Mouse (Mus musculus): ENCODE results near the gene Gpc6. TPM values are rescaled to one million over a fixed set of nuclear protein-coding genes. Genes with fewer than 3 reads are reported as not detected.

Gene Gpc6
- total RNA-seq, 2 experiments from 2014 or later = 1.2 TPM; not detected in 1

DNA sequence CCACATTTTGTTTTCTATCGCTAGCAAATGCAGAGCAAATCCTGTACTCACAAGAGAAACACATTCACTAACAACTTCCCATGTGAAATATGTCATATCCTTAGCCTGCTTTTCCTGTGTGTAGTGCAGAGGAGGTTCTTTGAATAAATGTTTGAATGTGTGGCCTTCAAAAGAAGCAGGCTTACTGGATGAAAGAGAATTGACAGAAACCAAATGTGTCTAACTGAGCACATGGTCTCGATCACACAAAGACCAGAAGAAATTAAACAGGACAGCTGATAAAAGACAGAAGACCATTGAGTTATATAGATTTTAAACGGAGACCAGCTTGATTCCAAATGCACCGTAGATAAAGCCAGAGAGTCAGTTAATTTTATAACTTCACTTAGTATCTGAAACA, 726.2 kb downstream of the Gpc6 start:
- no peak for ATAC-seq (replicated peaks; ENCODE audit: low FRiP score, low TSS enrichment, poor library complexity, severe bottlenecking)

DNA sequence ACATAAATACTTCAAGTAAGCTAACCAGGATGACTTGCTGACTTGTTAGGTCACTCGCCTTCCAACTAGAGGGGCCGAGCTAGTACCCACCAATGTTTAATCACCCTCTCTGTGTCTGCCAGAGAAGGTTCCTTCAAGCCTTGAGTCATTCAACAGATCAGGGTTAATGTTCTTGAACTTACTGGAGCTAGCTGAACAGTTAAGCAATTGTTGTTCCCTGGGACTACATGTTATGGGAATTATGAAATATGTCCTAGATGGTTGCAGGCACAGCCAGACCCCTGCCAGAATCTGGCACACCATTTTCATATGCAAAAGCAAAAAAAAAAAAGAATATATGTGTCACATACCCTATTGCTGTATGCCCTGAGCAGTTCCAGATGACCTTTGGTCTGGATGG, 726.8 kb downstream of the Gpc6 start:
- ATAC-seq (replicated peaks; ENCODE audit: low FRiP score, low TSS enrichment, poor library complexity, severe bottlenecking) = no peak

DNA sequence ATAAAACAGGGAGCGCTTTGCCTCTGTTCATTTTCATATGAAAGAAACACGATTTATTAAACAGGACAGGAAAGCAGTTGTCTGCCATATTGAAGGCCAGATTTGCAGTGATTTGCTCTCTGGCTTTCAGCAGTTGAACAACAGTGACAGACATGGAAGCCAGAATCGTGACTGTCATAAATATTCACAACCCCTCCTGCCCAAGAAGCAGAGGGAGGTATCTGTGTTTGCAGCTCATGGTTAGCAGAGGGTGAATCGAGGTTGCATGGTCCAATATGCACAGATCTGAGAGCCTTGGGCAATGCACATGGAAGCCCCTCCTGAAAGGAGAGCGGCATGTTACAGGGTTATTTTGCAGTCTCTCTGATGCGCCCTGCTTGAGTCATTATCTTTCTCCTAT, 730.3 kb downstream of the Gpc6 start:
- ATAC-seq (replicated peaks; ENCODE audit: low FRiP score, low TSS enrichment, poor library complexity, severe bottlenecking) = no peak

DNA sequence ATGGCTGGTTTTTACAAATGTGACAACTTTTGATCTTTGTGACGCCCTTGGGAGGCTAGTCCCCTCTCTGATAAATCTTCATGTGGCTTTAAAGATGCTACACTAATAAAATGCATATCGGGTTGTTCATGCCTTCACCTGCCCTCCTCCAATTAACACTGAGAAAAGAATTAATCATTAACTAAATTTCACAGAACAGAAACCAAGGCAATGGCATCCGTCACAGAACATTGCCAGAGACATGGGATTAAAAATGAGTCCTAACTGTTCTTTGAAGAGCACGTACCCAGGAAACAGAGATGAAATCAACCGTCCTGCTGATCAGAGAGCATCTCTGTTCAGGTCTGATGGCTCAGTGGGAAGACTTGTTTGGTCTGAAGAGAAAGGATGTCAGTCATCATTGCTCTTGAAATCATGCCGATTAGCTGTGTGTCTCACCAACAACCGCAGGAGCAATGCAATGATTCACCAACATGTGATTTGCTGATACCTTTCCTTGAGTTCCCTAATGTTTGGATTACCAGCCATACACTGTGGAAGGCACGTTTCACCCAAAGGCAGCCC, 734.2 kb downstream of the Gpc6 start:
- ATAC-seq (replicated peaks; ENCODE audit: low FRiP score, low TSS enrichment, poor library complexity, severe bottlenecking) = no peak

DNA sequence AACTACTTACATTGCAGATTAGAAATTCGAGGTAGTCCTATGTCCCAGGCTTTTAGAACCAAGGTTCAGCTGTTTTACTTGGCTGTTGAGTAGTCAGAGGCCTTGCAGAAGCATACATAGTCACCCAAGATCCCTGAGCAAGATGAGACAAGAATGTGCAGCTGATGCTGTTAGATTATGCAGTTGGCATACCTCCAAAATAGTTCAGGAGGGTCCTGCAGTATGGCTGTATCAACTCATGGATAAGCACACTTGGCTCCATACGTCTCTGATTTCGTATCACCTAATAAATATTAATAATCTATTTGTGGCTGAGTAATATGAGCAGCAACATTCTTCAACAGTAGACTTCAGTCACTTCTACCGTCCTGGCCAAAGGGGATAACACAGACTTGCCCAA, 737.1 kb downstream of the Gpc6 start:
- ATAC-seq (replicated peaks; ENCODE audit: low FRiP score, low TSS enrichment, poor library complexity, severe bottlenecking) = no peak

DNA sequence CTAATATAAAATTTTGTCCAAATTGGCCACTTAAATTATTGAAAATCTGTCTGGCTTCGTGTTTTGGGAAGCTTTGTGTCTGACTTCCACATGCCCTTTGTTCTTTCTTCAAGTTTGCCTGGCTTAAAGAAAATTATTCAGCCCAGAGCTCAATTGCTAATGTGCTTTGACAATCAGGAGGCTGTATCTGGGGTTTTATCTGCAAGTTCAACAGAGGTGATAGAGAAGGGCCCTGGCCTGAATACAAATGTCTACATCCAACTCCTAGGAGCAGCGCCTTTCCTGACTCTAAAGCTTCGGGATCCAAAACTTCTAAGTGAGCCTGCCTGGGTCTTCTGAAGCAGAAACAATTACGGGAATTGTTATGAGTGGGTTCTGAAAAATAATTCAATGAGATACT, 739.7 kb downstream of the Gpc6 start:
- no peak for ATAC-seq (replicated peaks; ENCODE audit: low FRiP score, low TSS enrichment, poor library complexity, severe bottlenecking)

DNA sequence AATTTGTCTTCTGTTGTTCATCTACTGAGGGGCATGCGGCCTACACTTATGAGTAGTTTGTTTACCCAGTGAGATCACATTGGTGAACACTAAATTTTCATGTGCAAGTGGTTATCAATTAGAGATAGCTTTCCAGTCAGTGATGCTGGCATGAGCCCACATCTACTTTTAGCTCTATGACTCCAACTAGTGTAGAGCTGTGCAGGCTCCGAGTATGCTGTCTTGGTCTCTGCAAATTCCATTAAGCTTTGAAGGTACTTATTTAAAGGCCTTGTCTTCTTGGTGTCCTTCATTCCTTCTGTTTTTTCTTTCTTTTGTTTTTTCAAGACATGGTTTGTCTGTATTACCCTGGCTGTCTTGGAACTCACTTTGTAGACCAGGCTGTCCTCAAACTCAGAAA, 741.0 kb downstream of the Gpc6 start:
- no peak for ATAC-seq (replicated peaks; ENCODE audit: low FRiP score, low TSS enrichment, poor library complexity, severe bottlenecking)

DNA sequence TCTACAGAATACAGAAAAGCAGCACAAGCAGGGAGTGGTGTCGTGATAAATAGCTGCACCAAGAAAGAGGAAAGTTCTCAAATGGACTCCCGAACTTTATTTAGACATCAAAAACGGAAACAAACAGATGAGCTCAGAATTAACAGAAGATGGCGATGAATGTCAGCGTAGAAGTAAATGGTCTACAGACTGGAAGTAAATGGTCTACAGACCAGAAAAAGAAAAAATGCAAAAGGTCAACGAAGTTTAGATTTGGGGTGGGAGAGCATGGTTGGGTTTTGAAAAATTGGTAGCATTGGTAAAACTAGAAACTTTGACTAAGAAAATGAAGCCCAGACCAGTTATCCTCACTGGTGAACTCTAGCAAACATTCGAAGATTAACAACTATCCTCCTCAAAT, 748.4 kb downstream of the Gpc6 start:
- ATAC-seq (replicated peaks; ENCODE audit: low FRiP score, low TSS enrichment, poor library complexity, severe bottlenecking) = no peak

DNA sequence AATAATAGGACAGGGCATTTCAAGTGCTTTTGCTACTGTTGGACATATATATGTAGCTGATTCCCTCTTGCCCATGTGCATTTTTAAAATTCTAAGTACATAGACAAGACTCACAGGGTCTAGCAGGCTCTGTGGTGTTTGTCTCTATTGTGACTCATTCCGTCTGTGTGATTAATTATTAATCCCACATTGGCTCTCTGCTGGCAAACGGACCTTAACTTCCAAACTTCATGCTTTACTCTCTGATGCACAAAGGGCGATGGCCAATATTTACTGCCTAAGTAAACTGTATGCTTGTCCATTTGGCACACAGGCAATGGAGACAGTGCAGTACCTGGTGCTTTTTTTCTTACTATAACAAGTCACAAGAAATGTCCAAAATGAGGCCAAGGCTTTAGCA, 749.4 kb downstream of the Gpc6 start:
- ATAC-seq (replicated peaks; ENCODE audit: low FRiP score, low TSS enrichment, poor library complexity, severe bottlenecking) = no peak

DNA sequence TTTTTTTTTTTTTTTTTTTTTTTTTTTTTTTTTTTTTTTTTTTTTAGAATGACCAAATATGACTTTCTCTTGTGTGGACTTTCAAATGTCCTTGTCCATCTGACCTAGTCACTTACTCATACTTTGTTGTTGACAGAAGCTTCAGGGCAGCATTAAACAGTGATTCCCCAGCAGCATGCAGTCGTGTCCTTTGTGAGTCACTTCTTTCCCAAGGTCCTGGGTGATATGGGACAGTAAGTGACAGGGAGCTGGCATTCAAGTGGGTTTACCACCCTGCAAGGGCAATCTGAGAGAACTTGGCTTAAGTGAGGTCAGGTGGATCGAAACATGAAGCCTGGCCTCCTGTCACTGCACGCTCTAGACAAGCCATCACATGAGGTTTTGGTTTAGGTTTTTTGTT, 754.8 kb downstream of the Gpc6 start:
- ATAC-seq (replicated peaks; ENCODE audit: low FRiP score, low TSS enrichment, poor library complexity, severe bottlenecking) = no peak

DNA sequence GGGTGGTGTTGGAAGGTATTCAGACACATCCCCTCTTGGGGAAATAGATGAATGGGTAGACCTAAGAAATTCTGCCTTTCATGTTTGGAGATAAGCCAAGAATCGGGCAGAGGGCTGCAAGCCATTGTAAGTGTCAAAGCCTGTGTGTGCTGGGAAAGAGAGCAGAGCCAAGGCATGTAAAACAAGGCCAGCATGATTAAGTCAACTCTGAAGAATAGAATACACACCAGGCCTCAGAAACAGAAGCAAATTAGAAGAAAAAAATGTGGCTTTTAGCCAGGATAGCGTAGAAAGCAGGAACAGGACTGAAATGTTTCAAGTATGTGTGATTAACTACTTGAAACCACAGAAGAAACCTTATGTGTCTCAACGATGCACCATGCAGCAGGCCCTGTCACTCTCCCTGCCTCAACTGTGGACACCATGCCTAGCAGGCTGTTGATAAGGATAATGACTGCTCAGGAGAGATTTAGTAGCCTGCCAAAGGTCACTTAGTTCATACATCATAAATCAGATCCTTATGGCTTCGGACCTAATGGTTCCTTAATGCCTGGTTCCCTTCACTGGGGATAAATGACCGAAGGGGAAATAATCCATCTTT, 756.3 kb downstream of the Gpc6 start:
- no peak for ATAC-seq (replicated peaks; ENCODE audit: low FRiP score, low TSS enrichment, poor library complexity, severe bottlenecking)

DNA sequence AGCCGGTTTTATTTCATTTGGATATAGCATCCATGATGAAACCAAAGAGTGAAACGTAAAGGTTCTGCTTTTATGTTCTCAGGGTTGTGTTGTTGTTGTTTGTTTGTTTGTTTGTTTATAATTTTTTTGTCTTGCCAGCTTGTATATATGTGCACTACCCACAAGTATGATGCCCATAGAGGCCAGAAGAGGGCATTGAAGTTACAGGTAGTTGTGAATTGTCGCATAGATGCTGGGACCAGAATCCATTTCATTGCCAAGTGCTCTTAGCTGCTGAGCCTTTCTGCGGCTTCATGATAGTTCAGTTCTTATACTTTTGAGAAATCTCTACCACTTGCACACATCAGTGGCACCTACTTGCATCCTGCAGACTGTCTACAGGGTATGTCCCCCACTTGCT, 758.0 kb downstream of the Gpc6 start:
- no peak for ATAC-seq (replicated peaks; ENCODE audit: low FRiP score, low TSS enrichment, poor library complexity, severe bottlenecking)

DNA sequence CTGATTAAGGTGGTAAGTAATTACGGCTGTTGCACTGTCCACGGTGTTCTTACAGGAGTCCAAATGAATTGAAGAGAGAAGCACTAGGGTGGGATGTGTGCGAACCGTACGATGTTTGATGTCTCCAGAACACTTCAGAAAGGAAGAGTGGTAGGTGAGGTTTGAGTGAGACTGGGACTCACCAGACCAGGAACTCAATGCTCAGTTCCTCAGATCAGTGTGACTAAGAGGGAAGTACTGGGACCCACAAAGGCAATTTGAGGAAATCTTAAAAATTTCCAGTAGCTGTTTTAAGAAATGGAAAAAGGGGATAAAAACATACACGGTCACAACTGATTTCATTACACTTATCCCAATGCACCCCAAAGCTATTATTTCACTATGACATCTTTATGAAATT, 764.7 kb downstream of the Gpc6 start:
- no peak for ATAC-seq (replicated peaks; ENCODE audit: low FRiP score, low TSS enrichment, poor library complexity, severe bottlenecking)

DNA sequence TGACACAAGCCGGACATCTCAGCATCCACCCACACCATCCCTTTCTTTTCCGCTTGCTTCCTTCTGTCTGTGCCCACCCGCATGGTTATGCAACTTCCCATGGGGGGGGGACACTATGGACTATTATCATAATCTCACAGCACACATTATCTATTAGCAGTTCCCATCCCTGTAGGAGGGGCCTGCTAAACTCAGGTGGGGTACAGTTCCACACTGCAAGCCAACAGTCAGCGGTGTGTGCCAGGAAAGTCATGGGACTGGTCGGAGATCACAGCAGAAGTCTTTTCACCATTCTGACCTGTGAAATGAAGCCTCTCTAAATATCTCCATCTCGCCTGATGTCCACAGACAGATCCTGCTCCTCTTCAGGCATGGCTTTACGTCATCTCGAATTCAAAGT, 770.5 kb downstream of the Gpc6 start:
- ATAC-seq (replicated peaks; ENCODE audit: low FRiP score, low TSS enrichment, poor library complexity, severe bottlenecking) = no peak

DNA sequence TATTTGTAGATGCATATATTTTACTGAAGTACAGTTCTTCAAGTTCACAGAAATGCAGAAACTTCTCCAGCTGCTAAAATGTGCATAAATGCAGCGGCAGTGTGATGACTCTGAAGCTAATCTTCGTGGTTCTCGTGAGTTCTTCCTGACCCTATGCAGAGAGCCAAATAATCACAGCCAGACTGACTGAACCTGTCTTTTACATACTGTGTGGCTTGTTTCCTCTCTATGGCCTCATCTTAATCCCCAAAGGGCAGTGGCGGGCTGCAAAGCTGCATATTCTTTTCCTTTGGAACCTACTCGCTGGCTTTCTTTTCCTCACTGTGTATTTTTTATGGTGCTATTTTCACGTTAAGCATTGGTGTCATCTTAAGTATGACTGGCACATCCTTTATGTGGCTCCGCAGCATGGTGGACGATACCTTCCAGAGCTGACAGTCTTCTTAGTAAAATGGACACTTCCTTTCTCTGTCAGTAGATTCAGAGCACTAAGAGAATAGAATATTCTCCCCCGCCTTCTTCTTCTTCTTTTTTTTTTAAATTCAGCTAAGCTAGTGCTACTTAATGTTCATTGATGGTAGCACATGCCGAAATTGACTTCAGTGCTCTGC, 775.7 kb downstream of the Gpc6 start:
- ATAC-seq (replicated peaks; ENCODE audit: low FRiP score, low TSS enrichment, poor library complexity, severe bottlenecking) = no peak

DNA sequence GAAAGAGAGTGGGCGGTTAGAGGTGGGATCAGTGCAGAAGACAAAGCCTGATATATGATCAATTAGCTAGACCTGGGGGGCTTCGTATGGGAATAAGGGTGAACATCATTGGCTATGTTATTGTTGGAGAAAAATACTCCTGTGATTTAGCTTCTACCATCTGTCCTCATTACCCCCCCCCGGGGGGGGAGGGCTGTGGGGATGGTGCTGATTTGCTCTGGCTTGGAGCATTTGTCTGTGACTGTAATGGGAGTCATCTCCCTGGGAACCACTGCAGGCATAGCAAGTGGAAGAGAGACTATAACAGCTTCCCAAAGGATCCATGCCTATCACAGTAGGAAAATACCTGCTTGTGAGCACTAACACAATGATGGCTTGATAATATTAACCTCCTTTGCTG, 783.7 kb downstream of the Gpc6 start:
- ATAC-seq (replicated peaks; ENCODE audit: low FRiP score, low TSS enrichment, poor library complexity, severe bottlenecking) = no peak

DNA sequence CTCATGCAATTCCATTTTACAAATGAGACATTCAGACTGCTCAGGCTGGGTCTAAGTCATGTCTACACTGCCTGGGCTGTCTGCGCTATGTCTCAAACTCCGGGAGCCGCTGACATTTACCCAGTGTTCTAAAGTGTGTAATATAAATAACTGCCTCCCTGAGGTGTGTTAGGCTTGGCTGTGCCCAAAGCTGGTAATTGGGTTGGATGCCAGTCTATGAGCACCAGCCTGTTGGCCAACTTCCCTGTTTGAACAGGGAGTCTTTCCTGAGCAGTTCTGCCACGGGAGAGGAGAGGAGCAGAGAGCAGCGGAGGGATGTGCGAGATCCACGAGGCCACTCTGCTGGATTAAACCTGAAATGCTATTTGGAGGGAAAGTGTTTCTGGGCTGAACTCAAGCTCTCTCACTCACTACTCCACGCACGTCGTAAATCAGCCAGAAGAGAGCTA, 785.4 kb downstream of the Gpc6 start:
- no peak for ATAC-seq (replicated peaks; ENCODE audit: low FRiP score, low TSS enrichment, poor library complexity, severe bottlenecking)

DNA sequence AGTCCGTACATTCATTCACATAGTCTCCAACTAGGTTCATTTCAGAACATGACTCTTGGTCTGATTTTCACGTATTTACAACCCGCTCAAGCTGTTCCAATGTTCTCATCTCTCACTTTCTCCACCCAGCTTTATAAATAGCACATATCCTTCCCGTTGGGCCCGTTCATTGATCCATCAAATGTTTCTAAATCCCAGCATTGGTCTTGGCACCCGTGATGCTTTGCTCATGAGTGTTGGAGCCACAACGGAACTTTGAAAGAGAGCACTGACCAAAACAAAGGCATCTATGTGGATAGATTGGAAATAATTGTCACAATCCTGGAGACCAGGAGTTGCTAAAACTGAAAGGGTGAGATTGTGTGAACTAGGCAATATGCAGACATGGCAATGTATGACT, 787.2 kb downstream of the Gpc6 start:
- ATAC-seq (replicated peaks; ENCODE audit: low FRiP score, low TSS enrichment, poor library complexity, severe bottlenecking) = no peak

DNA sequence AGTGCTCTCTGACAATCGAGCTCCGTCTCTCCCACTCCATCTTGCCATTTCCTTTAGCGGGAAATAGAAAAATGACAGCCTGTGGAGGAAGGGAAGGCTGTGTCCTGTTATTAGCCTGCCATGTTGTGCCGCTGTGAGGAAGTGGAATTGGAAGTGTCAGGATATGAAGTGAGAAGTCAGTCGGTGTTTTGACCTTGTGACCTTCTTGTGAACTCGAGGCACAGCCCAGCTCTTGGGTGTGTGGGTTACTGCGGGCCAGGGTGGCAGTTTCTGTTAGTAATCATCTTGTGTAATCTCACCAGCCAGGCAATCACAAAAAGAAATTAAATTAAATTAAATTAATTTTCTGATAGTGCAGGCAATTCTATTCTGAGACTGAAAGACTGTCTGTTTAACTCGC, 789.0 kb downstream of the Gpc6 start:
- no peak for ATAC-seq (replicated peaks; ENCODE audit: low FRiP score, low TSS enrichment, poor library complexity, severe bottlenecking)

DNA sequence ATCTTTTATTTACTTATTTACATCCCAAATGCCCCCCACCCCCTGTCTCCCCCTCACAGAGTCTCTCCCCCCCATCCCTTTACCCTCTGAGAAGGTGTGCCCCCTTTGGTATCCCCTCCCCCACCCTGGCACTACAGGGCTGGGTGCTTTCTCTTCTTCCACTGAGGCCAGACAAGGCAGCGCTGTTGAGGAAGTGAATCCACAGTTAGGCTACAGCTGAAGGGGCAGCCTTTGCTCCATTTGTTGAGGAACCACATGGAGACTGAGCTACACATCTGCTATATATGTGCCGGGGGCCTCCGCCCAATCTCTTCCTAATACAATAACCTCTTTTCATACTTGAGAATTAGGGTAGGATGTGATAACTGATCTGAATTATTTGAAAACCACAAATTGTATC, 791.2 kb downstream of the Gpc6 start:
- no peak for ATAC-seq (replicated peaks; ENCODE audit: low FRiP score, low TSS enrichment, poor library complexity, severe bottlenecking)

DNA sequence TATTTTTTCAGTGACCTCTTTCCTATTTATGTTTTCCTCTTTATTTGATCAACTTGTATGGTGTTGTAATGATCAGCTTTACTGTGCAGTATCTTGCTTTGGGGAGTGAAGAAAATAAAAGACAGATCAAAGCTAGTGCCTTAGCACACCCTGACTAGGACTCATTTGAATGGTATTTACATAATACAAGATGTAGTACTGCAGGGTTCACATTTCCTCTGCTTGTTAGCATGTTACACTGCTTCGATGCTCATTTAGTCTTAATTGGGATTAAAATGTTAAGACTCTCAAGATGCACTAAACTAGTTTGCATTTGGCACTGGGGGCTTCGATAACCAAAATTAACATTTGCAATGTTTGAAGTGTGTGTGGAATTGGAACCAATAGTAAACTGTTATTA, 803.6 kb downstream of the Gpc6 start:
- ATAC-seq (replicated peaks; ENCODE audit: low FRiP score, low TSS enrichment, poor library complexity, severe bottlenecking) = no peak

Data from megakaryocyte-erythroid progenitor cell, adult 5-6 weeks (primary cell).